Mouse (Mus musculus) E14TG2a.4 (cell line): ENCODE measurements around the gene Cdh10.

ENCODE experiments used
- CTCF ChIP-seq: conservative IDR thresholded peaks from 2 replicates; pipeline ENCODE4 v1.5.1; 2014; ENCODE audit warnings: low read length
- NANOG ChIP-seq: IDR thresholded peaks from 2 replicates; pipeline ENCODE4 v1.6.1; 2014; ENCODE audit warnings: borderline replicate concordance, low read length, mixed read lengths

DNA sequence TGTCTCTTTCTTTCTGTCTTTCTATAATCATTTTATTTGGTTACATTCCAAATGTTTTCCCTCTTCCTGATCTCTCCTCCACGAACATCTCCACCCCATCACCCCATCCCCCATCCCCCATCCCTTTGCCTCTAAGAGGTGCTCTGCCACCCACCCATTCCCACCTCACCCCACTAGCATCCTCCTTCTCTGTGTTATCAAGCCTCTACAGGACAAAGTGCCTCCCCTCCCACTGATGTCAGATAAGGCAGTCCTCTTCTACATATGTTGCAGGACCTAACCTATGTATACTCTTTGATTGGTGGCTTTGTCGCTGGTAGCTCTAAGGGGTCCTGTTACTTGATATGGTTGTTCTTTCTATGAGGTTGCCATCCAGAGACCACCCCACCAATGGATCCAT is 23.0 kb downstream of the Cdh10 start:
- TF ChIP-seq CTCF, result no peak
- TF ChIP-seq NANOG, result no peak
